Mouse (Mus musculus): ENCODE data around the gene Rint1.

DNA sequence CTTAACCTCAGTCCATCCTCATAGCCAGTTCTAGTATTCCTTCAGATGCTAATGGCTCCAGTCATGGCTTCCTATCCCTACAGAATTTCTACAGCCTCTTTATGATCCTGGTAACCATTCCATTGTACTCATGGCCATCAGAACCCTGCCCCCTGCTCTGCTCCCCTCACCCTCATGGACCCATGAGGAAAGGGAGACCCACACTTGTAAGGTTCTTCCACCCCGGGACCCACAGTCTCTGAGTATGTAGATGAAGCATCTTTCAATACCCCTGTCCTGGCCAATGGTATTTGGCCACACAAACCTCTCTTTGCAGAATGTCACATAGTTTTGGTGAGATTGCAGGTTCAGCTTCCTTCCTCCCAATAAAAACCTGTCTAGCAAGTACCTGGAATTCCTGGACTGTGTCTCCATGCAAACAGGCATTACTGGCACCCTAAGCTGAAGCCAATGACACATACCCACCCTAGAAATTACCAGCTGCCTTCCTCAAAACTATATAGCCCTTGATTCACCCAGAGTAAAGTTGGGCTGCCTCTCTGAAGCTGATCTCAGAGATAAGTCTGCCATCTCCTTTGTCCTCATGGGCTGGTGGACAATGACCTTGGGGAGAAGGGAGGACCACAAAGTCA, 71.7 kb downstream of the Rint1 start:
- TF ChIP-seq POLR2A (IDR thresholded peaks at IDR 0.05; ENCODE audit: insufficient read depth, low read length) (no peak), EP300 (IDR thresholded peaks at IDR 0.05; ENCODE audit: insufficient read depth, low read depth, low read length) (no peak), CTCF (IDR thresholded peaks at IDR 0.05; ENCODE audit: low read depth, low read length) (no peak)
